Mouse (Mus musculus) MEL (cell line): ENCODE measurements around the gene Kmt2d. TPM values are rescaled to one million over a fixed set of nuclear protein-coding genes. Genes with fewer than 3 reads are reported as not detected.

Experiments
- DNase-seq: peaks from one replicate; pipeline ENCODE4 v3.0.0; 2011; ENCODE audit warnings: low read depth, low spot score
- H3K27ac ChIP-seq: 2 replicates; pipeline ENCODE4 v1.5.1; 2012; ENCODE audit warnings: low read depth, mild to moderate bottlenecking, control low read depth, low read length, moderate library complexity; ENCODE audit not compliant: control insufficient read depth
- H3K27me3 ChIP-seq, 2 experiments: fragments of 150-350 bp in 1 of 2; sonication (generic) in 1 of 2; 2 replicates each; pipeline ENCODE4 v1.6.1; 2012; ENCODE audit warnings: low read length in 2 of 2, mild to moderate bottlenecking in 2 of 2, improper control_type of control experiment in 1 of 2, moderate library complexity in 1 of 2; ENCODE audit not compliant: insufficient read depth in 2 of 2, control insufficient read depth in 1 of 2
- H3K36me3 ChIP-seq, 2 experiments: 2 replicates each; pipeline ENCODE4 v1.6.1; 2012 to 2014; ENCODE audit warnings: low read length in 2 of 2, improper control_type of control experiment in 1 of 2, inconsistent platforms in 1 of 2, mild to moderate bottlenecking in 1 of 2; ENCODE audit not compliant: insufficient read depth in 2 of 2, control insufficient read depth in 1 of 2
- H3K4me1 ChIP-seq, 2 experiments: fragments of 150-350 bp in 1 of 2; sonication (generic) in 1 of 2; 2 replicates each; pipeline ENCODE4 v1.6.1; 2012; ENCODE audit warnings: low read length in 2 of 2, improper control_type of control experiment in 1 of 2, mild to moderate bottlenecking in 1 of 2; ENCODE audit not compliant: insufficient read depth in 2 of 2, control insufficient read depth in 1 of 2
- H3K4me3 ChIP-seq, 2 experiments: fragments of 150-350 bp in 1 of 2; sonication (generic) in 1 of 2; 2 replicates each; pipeline ENCODE4 v1.5.1; 2012; ENCODE audit warnings: low read depth in 2 of 2, low read length in 2 of 2, mild to moderate bottlenecking in 2 of 2, moderate library complexity in 2 of 2, control low read depth in 1 of 2, improper control_type of control experiment in 1 of 2; ENCODE audit not compliant: control insufficient read depth in 1 of 2, insufficient read depth in 1 of 2
- H3K79me2 ChIP-seq: 2 replicates; pipeline ENCODE4 v1.6.1; 2012; ENCODE audit warnings: mild to moderate bottlenecking, low read length, moderate library complexity; ENCODE audit not compliant: control insufficient read depth, poor library complexity, insufficient read depth
- H3K9ac ChIP-seq: 2 replicates; pipeline ENCODE4 v1.6.1; 2012; ENCODE audit warnings: low read depth, mild to moderate bottlenecking, control low read depth, low read length, moderate library complexity; ENCODE audit not compliant: control insufficient read depth, poor library complexity, severe bottlenecking
- H3K9me3 ChIP-seq: fragments of 150-350 bp; sonication (generic); replicated peaks from 2 replicates; pipeline ENCODE4 v1.6.1; 2012; ENCODE audit warnings: mild to moderate bottlenecking, low read length, improper control_type of control experiment, moderate library complexity; ENCODE audit not compliant: insufficient read depth
- CHD1 ChIP-seq: IDR thresholded peaks from 2 replicates; pipeline ENCODE4 v1.6.1; 2012; ENCODE audit warnings: low read depth, mild to moderate bottlenecking, inconsistent platforms, low read length, improper control_type of control experiment
- CHD2 ChIP-seq: IDR thresholded peaks from 2 replicates; pipeline ENCODE4 v1.6.1; 2011; ENCODE audit warnings: low read length, improper control_type of control experiment
- CTCF ChIP-seq, 3 experiments: IDR thresholded peaks in 2 of 3; conservative IDR thresholded peaks in 1 of 3; 2 replicates each; pipeline ENCODE4 v1.5.1; 2011 to 2012; ENCODE audit warnings: low read length in 3 of 3, low read depth in 2 of 3, mild to moderate bottlenecking in 2 of 3, improper control_type of control experiment in 1 of 3, inconsistent platforms in 1 of 3, mixed read lengths in 1 of 3, moderate library complexity in 1 of 3; ENCODE audit not compliant: control insufficient read depth in 1 of 3, insufficient read depth in 1 of 3, poor library complexity in 1 of 3, severe bottlenecking in 1 of 3
- ELF1 ChIP-seq: IDR thresholded peaks from 2 replicates; pipeline ENCODE4 v1.6.1; 2014; ENCODE audit warnings: low read depth, mild to moderate bottlenecking, inconsistent platforms, low read length, improper control_type of control experiment, moderate library complexity
- EP300 ChIP-seq, 2 experiments: IDR thresholded peaks; 2 replicates each; pipeline ENCODE4 v1.6.1; 2011; ENCODE audit warnings: improper control_type of control experiment in 2 of 2, low read length in 2 of 2, low read depth in 1 of 2, mild to moderate bottlenecking in 1 of 2
- GATA1 ChIP-seq: IDR thresholded peaks from 2 replicates; pipeline ENCODE4 v1.6.1; 2011; ENCODE audit warnings: low read depth, low read length, improper control_type of control experiment
- JUND ChIP-seq: IDR thresholded peaks from 2 replicates; pipeline ENCODE4 v1.6.1; 2011; ENCODE audit warnings: low read depth, mild to moderate bottlenecking, improper control_type of control experiment, low read length
- KAT2A ChIP-seq: conservative IDR thresholded peaks from 2 replicates; pipeline ENCODE4 v1.6.1; 2012; ENCODE audit warnings: low read depth, low read length, improper control_type of control experiment, inconsistent platforms
- MEF2A ChIP-seq: IDR thresholded peaks from 2 replicates; pipeline ENCODE4 v1.6.1; 2014; ENCODE audit warnings: low read depth, mild to moderate bottlenecking, inconsistent platforms, low read length, improper control_type of control experiment; ENCODE audit not compliant: poor library complexity, insufficient replicate concordance, severe bottlenecking; ENCODE audit errors: extremely low read depth
- MXI1 ChIP-seq: IDR thresholded peaks from 2 replicates; pipeline ENCODE4 v1.6.1; 2011; ENCODE audit warnings: mild to moderate bottlenecking, low read depth, low read length, improper control_type of control experiment
- MYC ChIP-seq: IDR thresholded peaks from 2 replicates; pipeline ENCODE4 v1.6.1; 2011; ENCODE audit warnings: low read depth, mild to moderate bottlenecking, low read length, improper control_type of control experiment, moderate library complexity
- NRF1 ChIP-seq: IDR thresholded peaks from 2 replicates; pipeline ENCODE4 v1.6.1; 2014; ENCODE audit warnings: low read depth, mild to moderate bottlenecking, inconsistent platforms, low read length, improper control_type of control experiment, moderate library complexity; ENCODE audit not compliant: poor library complexity, insufficient read depth, severe bottlenecking
- SIN3A ChIP-seq: IDR thresholded peaks from 2 replicates; pipeline ENCODE4 v1.6.1; 2012; ENCODE audit warnings: low read length, improper control_type of control experiment, inconsistent platforms
- TAL1 ChIP-seq: IDR thresholded peaks from 2 replicates; pipeline ENCODE4 v1.6.1; 2012; ENCODE audit warnings: mild to moderate bottlenecking, inconsistent platforms, low read length, moderate library complexity, mixed read lengths
- TBP ChIP-seq: IDR thresholded peaks from 2 replicates; pipeline ENCODE4 v1.8.0; 2011; ENCODE audit warnings: low read depth, low read length, improper control_type of control experiment
- TCF12 ChIP-seq: IDR thresholded peaks from 2 replicates; pipeline ENCODE4 v1.6.1; 2014; ENCODE audit warnings: low read depth, mild to moderate bottlenecking, inconsistent platforms, low read length, improper control_type of control experiment, moderate library complexity
- UBTF ChIP-seq: IDR thresholded peaks from 2 replicates; pipeline ENCODE4 v1.6.1; 2012; ENCODE audit warnings: low read depth, mild to moderate bottlenecking, inconsistent platforms, low read length, improper control_type of control experiment, moderate library complexity, borderline replicate concordance; ENCODE audit not compliant: insufficient read depth
- ZC3H11A ChIP-seq: IDR thresholded peaks from 2 replicates; pipeline ENCODE4 v1.6.1; 2012; ENCODE audit warnings: low read depth, mild to moderate bottlenecking, inconsistent platforms, low read length, improper control_type of control experiment
- ZMIZ1 ChIP-seq: IDR thresholded peaks from 2 replicates; pipeline ENCODE4 v1.6.1; 2012; ENCODE audit warnings: low read depth, mild to moderate bottlenecking, inconsistent platforms, low read length, improper control_type of control experiment, moderate library complexity
- polyA plus RNA-seq, 2 experiments: library from polyadenylated mRNA; stranded (reverse) in 1 of 2; unstranded in 1 of 2; fragments of >175 nt in 1 of 2; fragments of >200 nt in 1 of 2; gene quantifications; 2 replicates each; pipeline versions ENCODE4 v1.2.1 to v1.2.4; 2012; ENCODE audit warnings: low replicate concordance in 2 of 2, low read depth in 1 of 2; ENCODE audit not compliant: insufficient read length in 2 of 2, insufficient read depth in 1 of 2, missing spikeins in 1 of 2
- total RNA-seq: library from RNA; depleted of rRNA; stranded (reverse); fragments of 300-350 nt; gene quantifications from 2 replicates; pipeline ENCODE4 v1.2.3, GENCODE M21; 2012

The Kmt2d gene
- total and polyA plus RNA-seq, 3 experiments, result 12.5 to 47.7 (median 42.0) TPM

DNA sequence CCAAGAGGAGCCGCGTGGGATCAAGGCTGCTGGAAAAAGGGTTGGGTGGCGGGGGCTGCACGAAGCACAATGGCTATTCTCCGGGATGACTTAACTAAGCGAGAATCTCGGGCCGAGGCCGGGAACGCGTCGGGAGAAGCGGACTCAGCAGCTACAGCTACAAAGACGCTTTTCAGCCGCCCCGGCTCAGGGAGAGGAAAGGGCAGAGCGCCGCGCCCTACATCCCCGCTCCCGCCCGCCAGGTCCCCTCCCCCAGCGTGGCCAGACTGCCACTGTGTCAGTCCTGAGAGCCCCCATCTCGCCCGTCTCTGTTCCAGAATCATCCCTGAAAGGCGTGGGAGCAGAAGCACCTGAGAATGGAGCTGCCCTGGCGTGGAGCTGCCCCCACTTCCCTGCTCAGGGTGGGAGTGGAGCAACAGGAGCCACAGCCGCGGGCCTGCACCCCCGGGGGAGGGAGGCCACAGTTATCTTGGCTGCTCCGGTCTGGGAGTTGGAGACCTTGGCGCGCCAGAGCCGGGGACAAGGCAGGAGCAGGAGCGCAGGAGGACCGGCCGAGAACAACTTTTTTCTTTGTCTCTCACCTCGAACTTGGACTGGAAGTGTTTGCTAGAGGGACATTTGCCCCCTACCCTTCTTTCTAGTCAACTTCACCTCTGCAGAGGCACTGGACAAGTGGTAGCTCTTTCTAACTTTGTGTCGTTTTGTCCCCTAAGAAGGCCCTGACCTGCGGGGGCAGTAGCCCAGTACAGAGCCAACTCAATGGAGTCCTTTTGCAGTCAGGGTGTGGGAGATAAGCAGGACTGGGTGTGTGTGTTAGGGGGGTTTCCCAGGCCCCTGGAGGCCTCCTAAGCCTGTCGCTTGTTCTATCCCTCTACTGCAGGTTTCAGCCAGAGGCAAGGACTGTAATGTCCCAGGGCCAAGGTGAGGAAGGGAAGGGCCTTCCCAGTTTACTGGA lies 24.9 kb upstream of the Kmt2d start:
- Histone ChIP-seq H3K9me3 (no peaks in the 10 kb centered on the region), H3K27ac (no peak overlapping the region), H3K9ac (no peak overlapping the region), H3K4me3 (no peak overlapping the region), H3K79me2 (no peaks in the 10 kb centered on the region), H3K36me3 (peaks cover 0 to 4% of the 10 kb centered on the region in 2 experiments; a peak in 2 of 4 replicates), H3K27me3 (peaks cover 0 to 3% of the 10 kb centered on the region in 2 experiments; a peak in 2 of 4 replicates), H3K4me1 (peaks cover 0 to 7% of the 10 kb centered on the region in 2 experiments; a peak in 2 of 4 replicates)
- no peak for DNase-seq
- TF ChIP-seq UBTF, result no peak
- no peak for TF ChIP-seq SIN3A
- TF ChIP-seq ZC3H11A, result no peak
- TF ChIP-seq MEF2A, result no peak
- TF ChIP-seq TAL1, result no peak
- no peak for TF ChIP-seq ZMIZ1
- TF ChIP-seq CHD2, result no peak
- no peak for TF ChIP-seq MXI1
- no peak for TF ChIP-seq ELF1
- TF ChIP-seq NRF1, result no peak
- TF ChIP-seq TBP, result no peak

DNA sequence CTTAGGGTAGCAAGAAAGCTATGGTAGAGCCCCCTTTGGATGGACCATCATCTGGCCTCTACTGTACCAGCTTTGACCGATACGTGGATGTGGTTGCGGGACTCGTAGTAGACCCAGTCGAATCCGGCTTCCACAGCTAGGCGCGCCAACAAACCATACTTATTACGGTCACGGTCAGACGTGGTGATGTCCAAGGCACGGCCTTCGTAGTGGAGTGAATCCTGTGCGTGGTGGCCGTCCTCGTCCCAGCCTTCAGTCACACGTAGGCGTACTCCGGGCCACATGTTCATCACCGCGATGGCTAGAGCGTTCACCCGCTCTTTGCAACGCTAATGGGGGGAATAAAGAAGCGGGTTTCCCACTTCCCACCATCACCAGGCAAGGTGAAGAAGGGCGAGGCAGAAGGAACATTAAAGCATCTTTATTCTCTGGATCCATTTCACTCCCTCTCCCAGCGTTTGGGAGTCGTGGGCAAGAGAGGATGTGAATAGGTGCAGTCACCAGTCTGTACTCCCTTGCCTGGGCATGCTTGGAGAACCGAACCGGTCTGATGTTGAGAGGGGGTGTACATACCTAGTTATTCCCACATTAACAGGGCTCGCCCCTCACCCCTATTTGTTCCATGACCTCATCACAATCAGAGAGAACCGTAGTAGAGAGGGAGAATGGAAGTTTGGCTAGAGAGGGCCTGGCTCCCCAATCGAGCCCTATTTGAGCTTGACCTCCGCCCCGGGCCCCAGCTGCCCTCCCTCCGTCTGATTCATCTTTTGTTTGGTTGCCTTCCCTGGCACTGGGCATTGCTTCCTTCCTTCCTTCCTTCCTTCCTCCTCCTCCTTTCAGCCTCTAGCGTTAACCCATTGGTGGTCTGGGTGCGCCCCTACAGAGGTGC lies 24.0 kb upstream of the Kmt2d start:
- TF ChIP-seq EP300 (IDR thresholded peaks at IDR 0.05; ENCODE audit: low read depth in 1 of 2, low read length in 2 of 2) (no peak), TBP (no peak), MXI1 (no peak), KAT2A (no peak), CHD2 (no peak), MYC (no peak), SIN3A (no peak), CHD1 (no peak), JUND (no peak), GATA1 (no peak), TCF12 (no peak), UBTF (no peak), ZMIZ1 (no peak), CTCF (IDR thresholded peaks at IDR 0.05 in 2 of 3, conservative IDR thresholded peaks at IDR 0.05 in 1 of 3; ENCODE audit: control insufficient read depth in 1 of 3, insufficient read depth in 1 of 3, low read depth in 2 of 3, low read length in 3 of 3, poor library complexity in 1 of 3, severe bottlenecking in 1 of 3) (no peak), MEF2A (no peak), ZC3H11A (no peak)
- Histone ChIP-seq H3K36me3 (peaks cover 0 to 4% of the 10 kb centered on the region in 2 experiments; a peak in 2 of 4 replicates), H3K9ac (no peak overlapping the region), H3K79me2 (no peaks in the 10 kb centered on the region), H3K9me3 (no peaks in the 10 kb centered on the region), H3K27ac (no peak overlapping the region), H3K4me3 (no peak overlapping the region), H3K27me3 (peaks cover 0 to 3% of the 10 kb centered on the region in 2 experiments; a peak in 2 of 4 replicates), H3K4me1 (peaks cover 0 to 7% of the 10 kb centered on the region in 2 experiments; a peak in 2 of 4 replicates)
- DNase-seq, result no peak
